Mouse (Mus musculus) cortical plate, adult 2 months (tissue): Measurements from ENCODE around the gene Atg101.

Experiments used
- CTCF ChIP-seq: fragments of 200-500 bp; IDR thresholded peaks from 2 replicates; pipeline ENCODE4 v1.5.1; 2011; ENCODE audit warnings: mild to moderate bottlenecking, control low read depth, low read length; ENCODE audit not compliant: insufficient read depth; ENCODE audit errors: extremely low read depth
- POLR2A ChIP-seq: fragments of 200-500 bp; IDR thresholded peaks from 2 replicates; pipeline ENCODE4 v1.6.1; 2011; ENCODE audit warnings: mild to moderate bottlenecking, low read length, control low read depth; ENCODE audit not compliant: insufficient read depth; ENCODE audit errors: extremely low read depth

GRCm38 (mm10) chr15:101315378-101315777, 31.3 kb downstream of the Atg101 start:
- TF ChIP-seq POLR2A (no peak), CTCF (no peak)
